Mouse (Mus musculus) neural tube, embryonic 11.5 days (tissue): ENCODE measurements around the gene Mrpl4. TPM values are rescaled to one million over a fixed set of nuclear protein-coding genes. Genes with fewer than 3 reads are reported as not detected.

ENCODE experiments used
- ATAC-seq: fragments of 200-750 bp; cut with Nextera tagmentation; 2 replicates; pipeline ENCODE4 v1.8.0; 2017; ENCODE audit warnings: moderate number of reproducible peaks, mild to moderate bottlenecking, moderate TSS enrichment, moderate library complexity; ENCODE audit not compliant: insufficient read depth, low FRiP score, low TSS enrichment
- DNase-seq: peaks from one replicate; pipeline ENCODE4 v3.0.0-alpha.2; 2015; ENCODE audit warnings: low spot score
- H3K27ac ChIP-seq: fragments of 300-500 bp; sonication (generic); 2 replicates; pipeline ENCODE4 v1.5.1; 2014; ENCODE audit warnings: low read depth, mild to moderate bottlenecking, low read length
- H3K27me3 ChIP-seq: fragments of 300-500 bp; sonication (generic); 2 replicates; pipeline ENCODE4 v1.6.1; 2014; ENCODE audit warnings: mild to moderate bottlenecking, low read length, mixed read lengths; ENCODE audit not compliant: control insufficient read depth, insufficient read depth
- H3K36me3 ChIP-seq: fragments of 300-500 bp; sonication (generic); 2 replicates; pipeline ENCODE4 v1.6.1; 2014; ENCODE audit warnings: mild to moderate bottlenecking, low read length, moderate library complexity, mixed read lengths; ENCODE audit not compliant: control insufficient read depth, insufficient read depth
- H3K4me1 ChIP-seq: fragments of 300-500 bp; sonication (generic); 2 replicates; pipeline ENCODE4 v1.6.1; 2014; ENCODE audit warnings: low read length, mixed read lengths; ENCODE audit not compliant: control insufficient read depth, insufficient read depth
- H3K4me2 ChIP-seq: fragments of 300-500 bp; sonication (generic); 2 replicates; pipeline ENCODE4 v1.6.1; 2014; ENCODE audit warnings: low read depth, mild to moderate bottlenecking, moderate library complexity
- H3K4me3 ChIP-seq: fragments of 300-500 bp; sonication (generic); 2 replicates; pipeline ENCODE4 v1.5.1; 2014; ENCODE audit warnings: low read depth, low read length
- H3K9ac ChIP-seq: fragments of 300-500 bp; sonication (generic); 2 replicates; pipeline ENCODE4 v1.6.1; 2014; ENCODE audit warnings: mild to moderate bottlenecking, low read length
- H3K9me3 ChIP-seq: fragments of 300-500 bp; sonication (generic); 2 replicates; pipeline ENCODE4 v1.6.1; 2016; ENCODE audit warnings: low read length; ENCODE audit not compliant: control insufficient read depth
- WGBS: fragments of 180-500 bp; shearing (Covaris S2); extraction: QIAGEN DNeasy Blood & Tissue Kit; methylation state at CpG from one replicate; pipeline ENCODE4 v1.1.7; 2014; 5-methylcytosine and 5-hydroxymethylcytosine counted together
- polyA plus RNA-seq: library from polyadenylated mRNA; unstranded; fragments of >200 nt; fragmentation: Nextera tagmentation; extraction: Ambion mirVana; gene quantifications from 2 replicates; pipeline ENCODE4 v1.2.1, GENCODE M21; 2014

Mrpl4 gene
- 131 and 135 TPM in 2 replicates for polyA plus RNA-seq

GRCm38 (mm10) chr9:21002627-21003551 is at the start of gene Mrpl4:
Mrpl4 (plus strand) TSS chr9:21002738.
- Histone ChIP-seq H3K27me3 (no peaks in the 10 kb centered on the region), H3K9ac (peak within 1 kb of the TSS; percentile 88), H3K27ac (peak within 1 kb of the TSS; percentile 72), H3K9me3 (no peaks in the 10 kb centered on the region), H3K36me3 (peaks cover 3% of the 10 kb centered on the region), H3K4me2 (peak within 1 kb of the TSS; percentile 73), H3K4me1 (no peaks in the 10 kb centered on the region), H3K4me3 (peak within 1 kb of the TSS; percentile 86)
- under 1% methylated on average over 72 of the region's 72 CpGs for WGBS
- peak; percentile 95 for DNase-seq
- peak; percentile 90 for ATAC-seq

- Histone ChIP-seq H3K4me3 (no peak overlapping the region), H3K36me3 (no peaks in the 10 kb centered on the region), H3K4me1 (no peaks in the 10 kb centered on the region), H3K27me3 (no peaks in the 10 kb centered on the region), H3K9ac (no peak overlapping the region), H3K27ac (no peak overlapping the region), H3K9me3 (no peaks in the 10 kb centered on the region), H3K4me2 (no peak overlapping the region)
- 68% methylated on average over 3 of the region's 3 CpGs for WGBS
- DNase-seq, result no peak
- ATAC-seq, result no peak
Measured at GRCm38 (mm10) chr9:20956989-20957388, 45.5 kb upstream of the Mrpl4 start.

DNA sequence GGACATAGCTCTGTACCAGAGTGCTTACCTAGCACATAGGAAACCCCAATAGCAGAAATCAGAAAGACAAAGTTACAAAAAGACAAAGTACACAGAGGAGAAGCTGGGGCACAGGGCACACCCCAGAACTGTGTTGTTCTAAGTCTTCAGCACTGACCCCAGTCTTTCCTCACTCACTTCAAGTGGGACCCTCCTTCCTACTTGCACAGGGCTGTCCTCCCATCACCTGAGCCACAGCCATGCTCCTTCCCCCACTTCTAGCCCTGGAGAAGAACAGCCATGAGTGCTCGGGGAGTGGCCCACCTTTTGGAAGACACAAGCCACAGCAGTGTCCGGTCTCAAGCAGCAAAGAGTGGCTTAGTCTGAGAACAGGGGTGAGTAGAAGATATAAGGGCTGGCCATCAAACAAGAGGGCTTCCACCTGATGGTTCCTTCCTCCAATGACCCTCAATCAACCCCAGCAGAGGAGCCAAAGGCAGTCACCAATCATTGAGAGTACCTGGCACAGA is 43.1 kb upstream of the Mrpl4 start, which contains the start of gene Dnmt1:
Gene Dnmt1, minus strand, starts transcription at position 459 of the 509 bp plus-strand sequence.
- H3K4me2 ChIP-seq, result no peak within 1 kb of the TSS
- H3K9ac ChIP-seq, result no peak within 1 kb of the TSS
- no peaks in the 10 kb centered on the region for H3K27me3 ChIP-seq
- H3K36me3 ChIP-seq, result no peaks in the 10 kb centered on the region
- H3K4me3 ChIP-seq, result no peak within 1 kb of the TSS
- no peak within 1 kb of the TSS for H3K27ac ChIP-seq
- ATAC-seq, result no peak
- no peaks in the 10 kb centered on the region for H3K9me3 ChIP-seq
- 89% methylated on average over 2 of the region's 2 CpGs for WGBS
- H3K4me1 ChIP-seq, result no peaks in the 10 kb centered on the region
- DNase-seq, result no peak

- DNase-seq, result no peak
- Histone ChIP-seq H3K4me3 (no peak overlapping the region), H3K27me3 (no peaks in the 10 kb centered on the region), H3K36me3 (peaks cover 2% of the 10 kb centered on the region), H3K27ac (no peak overlapping the region), H3K9me3 (no peaks in the 10 kb centered on the region), H3K4me2 (no peak overlapping the region), H3K4me1 (no peaks in the 10 kb centered on the region), H3K9ac (no peak overlapping the region)
- WGBS, result 83% methylated on average over 9 of the region's 9 CpGs
- ATAC-seq, result no peak
Measured at GRCm38 (mm10) chr9:20961557-20961956, 41.0 kb upstream of the Mrpl4 start.

DNA sequence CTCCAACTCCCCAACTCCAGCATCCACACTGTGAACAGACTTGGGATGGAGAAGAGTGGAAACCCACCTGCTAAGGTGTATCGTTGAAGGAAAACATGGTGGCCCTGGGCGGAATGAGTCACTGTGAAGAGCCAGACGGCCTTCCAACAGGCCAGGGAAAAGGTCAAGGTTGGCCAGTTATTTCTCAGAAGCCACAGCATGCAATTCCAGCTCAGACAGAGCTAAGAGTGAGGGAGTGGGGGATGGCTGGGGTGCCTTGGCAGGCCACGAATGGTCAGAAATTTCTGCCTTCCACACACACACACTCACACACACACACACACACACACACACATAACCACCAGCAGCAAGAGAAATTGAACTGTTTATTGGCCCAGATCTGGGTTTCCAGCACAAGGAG is 36.9 kb upstream of the Mrpl4 start:
- H3K9ac ChIP-seq, result no peak overlapping the region
- peaks cover 5% of the 10 kb centered on the region for H3K36me3 ChIP-seq
- H3K27ac ChIP-seq, result no peak overlapping the region
- ATAC-seq (no peak), DNase-seq (no peak)
- no peak overlapping the region for H3K4me2 ChIP-seq
- no peaks in the 10 kb centered on the region for H3K4me1 ChIP-seq
- 87% methylated on average over 4 of the region's 4 CpGs for WGBS
- no peak overlapping the region for H3K4me3 ChIP-seq
- no peaks in the 10 kb centered on the region for H3K9me3 ChIP-seq
- no peaks in the 10 kb centered on the region for H3K27me3 ChIP-seq

GRCm38 (mm10) chr9:20966008-20966407 is 36.5 kb upstream of the Mrpl4 start:
- H3K4me1 ChIP-seq, result no peaks in the 10 kb centered on the region
- no peak for ATAC-seq
- no peak overlapping the region for H3K4me3 ChIP-seq

DNA sequence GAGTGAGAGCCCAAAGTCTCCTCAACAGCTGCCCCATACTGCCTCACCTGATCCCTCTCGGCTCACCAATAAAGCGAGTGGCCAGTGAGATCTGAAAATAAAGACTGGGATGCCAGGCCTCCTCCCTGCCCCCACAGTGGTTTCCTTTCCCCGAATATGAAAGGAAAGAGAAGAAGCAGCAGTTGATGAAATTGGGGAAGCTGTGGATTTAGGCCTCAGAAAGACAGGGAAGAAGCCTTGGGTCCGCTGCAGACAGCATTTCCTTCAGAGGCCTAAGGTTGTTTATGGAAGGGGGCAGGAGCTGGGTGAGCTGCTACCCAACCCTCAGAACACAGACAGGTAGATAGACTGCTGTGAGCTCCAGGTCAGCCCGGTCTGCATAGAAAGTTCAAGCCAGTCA is 35.8 kb upstream of the Mrpl4 start:
- H3K4me3 ChIP-seq, result no peak overlapping the region
- 80% methylated on average over 5 of the region's 5 CpGs for WGBS
- H3K9me3 ChIP-seq, result no peaks in the 10 kb centered on the region
- H3K9ac ChIP-seq, result no peak overlapping the region
- peaks cover 5% of the 10 kb centered on the region for H3K36me3 ChIP-seq
- H3K4me2 ChIP-seq, result no peak overlapping the region
- ATAC-seq, result no peak
- no peaks in the 10 kb centered on the region for H3K27me3 ChIP-seq
- no peak for DNase-seq
- H3K4me1 ChIP-seq, result no peaks in the 10 kb centered on the region
- no peak overlapping the region for H3K27ac ChIP-seq

More at GRCm38 (mm10) chr9:20966008-20966407, 36.5 kb upstream of the Mrpl4 start:
- no peaks in the 10 kb centered on the region for H3K9me3 ChIP-seq
- H3K9ac ChIP-seq, result no peak overlapping the region
- no peak overlapping the region for H3K4me2 ChIP-seq
- WGBS, result 78% methylated on average over 3 of the region's 3 CpGs
- DNase-seq, result no peak
- H3K36me3 ChIP-seq, result peaks cover 5% of the 10 kb centered on the region
- no peak overlapping the region for H3K27ac ChIP-seq
- H3K27me3 ChIP-seq, result no peaks in the 10 kb centered on the region

- peak overlapping the region; percentile 42 for H3K4me2 ChIP-seq
- no peak for ATAC-seq
- no peaks in the 10 kb centered on the region for H3K27me3 ChIP-seq
- H3K27ac ChIP-seq, result 0 out of 2 replicates have a peak overlapping the region, but pooled peaks have one; percentile 14
- H3K9ac ChIP-seq, result peak overlapping the region; percentile 49; the same call in 1 of the 2 replicates
- H3K4me3 ChIP-seq, result no peak overlapping the region
- peaks cover 4% of the 10 kb centered on the region; the same call in 1 of the 2 replicates for H3K36me3 ChIP-seq
- DNase-seq, result no peak
- H3K4me1 ChIP-seq, result peaks cover 21% of the 10 kb centered on the region
- H3K9me3 ChIP-seq, result no peaks in the 10 kb centered on the region
- WGBS, result 57% methylated on average over 7 of the region's 7 CpGs
Measured at GRCm38 (mm10) chr9:20971751-20972140, 30.8 kb upstream of the Mrpl4 start.
